Mouse (Mus musculus) gastrocnemius, postnatal 25 days (tissue): Measurements from ENCODE around the gene Gm10721. TPM values are rescaled to one million over a fixed set of nuclear protein-coding genes. Genes with fewer than 3 reads are reported as not detected.
A peak's percentile ranks its signal among the peaks of the same experiment; 100 is the strongest.
"Not testable (repeated sequence)": the region's sequence is repeated elsewhere in the genome, so short reads cannot be mapped to it uniquely, and the experiment has no call there.

Experiments used
- DNase-seq: peaks from one replicate; pipeline ENCODE4 v3.0.0; 2022
- long read RNA-seq, 2 experiments: library from polyadenylated mRNA; stranded (forward); transcript quantifications; one replicate each; pipeline ENCODE4 v2.0.0; 2021
- total RNA-seq, 2 experiments: library from RNA; stranded (reverse); gene quantifications; 1 replicate in 1 of 2; 2 replicates in 1 of 2; pipeline ENCODE4 v1.2.3; 2021

Gm10721 gene
- not detected for total RNA-seq
- long read RNA-seq, experiment 1: 0 reads
- long read RNA-seq, experiment 2: 0 reads

DNA sequence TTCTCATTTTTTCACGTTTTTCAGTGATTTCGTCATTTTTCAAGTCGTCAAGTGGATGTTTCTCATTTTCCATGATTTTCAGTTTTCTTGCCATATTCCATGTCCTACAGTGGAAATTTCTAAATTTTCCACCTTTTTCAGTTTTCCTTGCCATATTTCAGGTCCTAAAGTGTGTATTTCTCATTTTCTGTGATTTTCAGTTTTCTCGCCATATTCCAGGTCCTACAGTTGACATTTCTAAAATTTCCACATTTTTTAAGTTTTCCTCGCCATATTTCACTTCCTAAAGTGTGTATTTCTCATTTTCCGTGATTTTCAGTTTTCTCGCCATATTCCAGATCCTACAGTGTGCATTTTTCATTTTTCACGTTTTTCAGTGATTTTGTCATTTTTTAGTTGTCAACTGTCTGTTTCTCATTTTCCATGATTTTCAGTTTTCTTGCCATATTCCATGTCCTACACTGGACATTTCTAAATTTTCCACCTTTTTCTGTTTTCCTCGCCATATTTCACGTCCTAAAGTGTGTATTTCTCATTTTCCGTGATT is at the start of gene Gm10721:
Gene Gm10721, plus strand, starts transcription at position 408 of the 547 bp plus-strand sequence.
- not testable (repeated sequence) for DNase-seq

DNA sequence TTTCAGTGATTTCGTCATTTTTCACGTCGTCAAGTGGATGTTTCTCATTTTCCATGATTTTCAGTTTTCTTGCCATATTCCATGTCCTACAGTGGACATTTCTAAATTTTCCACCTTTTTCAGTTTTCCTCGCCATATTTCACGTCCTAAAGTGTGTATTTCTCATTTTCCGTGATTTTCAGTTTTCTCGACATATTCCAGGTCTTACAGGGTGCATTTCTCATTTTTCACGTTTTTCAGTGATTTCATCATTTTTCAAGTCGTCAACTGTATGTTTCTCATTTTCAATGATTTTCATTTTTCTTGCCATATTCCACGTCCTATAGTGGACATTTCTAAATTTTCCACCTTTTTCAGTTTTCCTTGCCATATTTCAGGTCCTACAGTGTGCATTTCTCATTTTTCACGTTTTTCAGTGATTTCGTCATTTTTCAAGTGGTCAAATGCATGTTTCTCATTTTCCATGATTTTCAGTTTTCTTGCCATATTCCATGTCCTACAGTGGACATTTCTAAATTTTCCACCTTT is 12.4 kb upstream of the Gm10721 start, which contains the start of gene Gm10722:
Gene Gm10722, plus strand, starts transcription at position 478 of the 528 bp plus-strand sequence.
- DNase-seq: peak; percentile 30

DNA sequence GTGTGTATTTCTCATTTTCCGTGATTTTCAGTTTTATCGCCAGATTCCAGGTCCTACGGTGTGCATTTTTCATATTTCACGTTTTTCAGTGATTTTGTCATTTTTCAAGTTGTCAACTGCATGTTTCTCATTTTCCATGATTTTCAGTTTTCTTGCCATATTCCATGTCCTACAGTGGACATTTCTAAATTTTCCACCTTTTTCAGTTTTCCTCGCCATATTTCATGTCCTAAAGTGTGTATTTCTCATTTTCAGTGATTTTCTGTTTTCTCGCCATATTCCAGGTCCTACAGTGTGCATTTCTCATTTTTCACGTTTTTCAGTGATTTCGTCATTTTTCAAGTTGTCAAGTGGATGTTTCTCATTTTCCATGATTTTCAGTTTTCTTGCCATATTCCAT is 11.9 kb upstream of the Gm10721 start:
- not testable (repeated sequence) for DNase-seq

DNA sequence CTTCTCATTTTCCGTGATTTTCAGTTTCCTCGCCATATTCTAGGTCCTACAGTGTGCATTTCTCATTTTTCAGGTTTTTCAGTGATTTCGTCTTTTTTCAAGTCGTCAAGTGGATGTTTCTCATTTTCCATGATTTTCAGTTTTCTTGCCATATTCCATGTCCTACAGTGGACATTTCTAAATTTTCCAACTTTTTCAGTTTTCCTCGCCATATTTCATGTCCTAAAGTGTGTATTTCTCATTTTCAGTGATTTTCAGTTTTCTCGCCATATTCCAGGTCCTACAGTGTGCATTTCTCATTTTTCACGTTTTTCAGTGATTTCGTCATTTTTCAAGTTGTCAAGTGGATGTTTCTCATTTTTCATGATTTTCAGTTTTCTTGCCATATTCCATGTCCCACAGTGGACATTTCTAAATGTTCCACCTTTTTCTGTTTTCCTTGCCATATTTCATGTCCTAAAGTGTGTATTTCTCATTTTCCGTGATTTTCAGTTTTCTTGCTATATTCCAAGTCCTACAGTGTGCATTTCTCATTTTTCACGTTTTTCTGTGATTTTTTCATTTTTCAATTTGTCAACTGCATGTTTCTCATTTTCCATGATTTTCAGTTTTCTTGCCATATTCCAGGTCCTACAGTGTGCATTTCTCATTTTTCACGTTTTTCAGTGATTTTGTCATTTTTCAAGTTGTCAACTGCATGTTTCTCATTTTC is 10.8 kb upstream of the Gm10721 start:
- peak; percentile 91 for DNase-seq

DNA sequence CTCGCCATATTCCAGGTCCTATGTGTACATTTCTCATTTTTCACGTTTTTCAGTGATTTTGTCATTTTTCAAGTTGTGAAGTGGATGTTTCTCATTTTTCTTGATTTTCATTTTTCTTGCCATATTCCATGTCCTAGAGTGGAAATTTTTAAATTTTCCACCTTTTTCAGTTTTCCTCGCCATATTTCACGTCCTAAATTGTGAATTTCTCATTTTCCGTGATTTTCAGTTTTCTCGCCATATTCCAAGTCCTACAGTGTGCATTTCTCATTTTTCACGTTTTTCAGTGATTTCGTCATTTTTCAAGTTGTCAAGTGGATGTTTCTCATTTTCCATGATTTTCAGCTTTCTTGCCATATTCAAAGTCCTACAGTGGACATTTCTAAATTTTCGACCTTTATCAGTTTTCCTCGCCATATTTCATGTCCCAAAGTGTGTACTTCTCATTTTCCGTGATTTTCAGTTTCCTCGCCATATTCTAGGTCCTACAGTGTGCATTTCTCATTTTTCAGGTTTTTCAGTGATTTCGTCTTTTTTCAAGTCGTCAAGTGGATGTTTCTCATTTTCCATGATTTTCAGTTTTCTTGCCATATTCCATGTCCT is 10.0 kb upstream of the Gm10721 start, which contains the start of gene Gm11168:
Gene Gm11168, plus strand, starts transcription at position 553 of the 603 bp plus-strand sequence.
- not testable (repeated sequence) for DNase-seq

DNA sequence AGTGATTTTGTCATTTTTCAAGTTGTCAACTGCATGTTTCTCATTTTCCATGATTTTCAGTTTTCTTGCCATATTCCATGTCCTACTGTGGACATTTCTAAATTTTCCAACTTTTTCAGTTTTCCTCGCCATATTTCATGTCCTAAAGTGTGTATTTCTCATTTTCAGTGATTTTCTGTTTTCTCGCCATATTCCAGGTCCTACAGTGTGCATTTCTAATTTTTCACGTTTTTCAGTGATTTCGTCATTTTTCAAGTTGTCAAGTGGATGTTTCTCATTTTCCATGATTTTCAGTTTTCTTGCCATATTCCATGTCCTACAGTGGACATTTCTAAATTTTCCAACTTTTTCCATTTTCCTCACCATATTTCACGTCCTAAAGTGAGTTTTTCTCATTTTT is 6.8 kb upstream of the Gm10721 start:
- not testable (repeated sequence) for DNase-seq

DNA sequence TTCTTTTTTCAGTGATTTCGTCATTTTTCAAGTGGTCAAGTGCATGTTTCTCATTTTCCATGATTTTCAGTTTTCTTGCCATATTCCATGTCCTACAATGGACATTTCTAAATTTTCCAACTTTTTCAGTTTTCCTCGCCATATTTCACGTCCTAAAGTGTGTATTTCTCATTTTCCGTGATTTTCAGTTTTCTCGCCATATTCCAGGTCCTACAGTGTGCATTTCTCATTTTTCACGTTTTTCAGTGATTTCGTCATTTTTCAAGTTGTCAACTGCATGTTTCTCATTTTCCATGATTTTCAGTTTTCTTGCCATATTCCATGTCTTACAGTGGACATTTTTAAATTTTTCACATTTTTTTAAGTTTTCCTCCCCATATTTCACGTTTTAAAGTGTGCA is 6.3 kb upstream of the Gm10721 start:
- DNase-seq: not testable (repeated sequence)

DNA sequence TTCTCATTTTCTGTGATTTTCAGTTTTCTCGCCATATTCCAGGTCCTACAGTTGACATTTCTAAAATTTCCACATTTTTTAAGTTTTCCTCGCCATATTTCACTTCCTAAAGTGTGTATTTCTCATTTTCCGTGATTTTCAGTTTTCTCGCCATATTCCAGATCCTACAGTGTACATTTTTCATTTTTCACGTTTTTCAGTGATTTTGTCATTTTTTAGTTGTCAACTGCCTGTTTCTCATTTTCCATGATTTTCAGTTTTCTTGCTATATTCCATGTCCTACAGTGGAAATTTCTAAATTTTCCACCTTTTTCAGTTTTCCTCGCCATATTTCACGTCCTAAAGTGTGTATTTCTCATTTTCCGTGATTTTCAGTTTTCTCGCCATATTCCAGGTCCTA is 5.7 kb upstream of the Gm10721 start:
- DNase-seq: not testable (repeated sequence)

DNA sequence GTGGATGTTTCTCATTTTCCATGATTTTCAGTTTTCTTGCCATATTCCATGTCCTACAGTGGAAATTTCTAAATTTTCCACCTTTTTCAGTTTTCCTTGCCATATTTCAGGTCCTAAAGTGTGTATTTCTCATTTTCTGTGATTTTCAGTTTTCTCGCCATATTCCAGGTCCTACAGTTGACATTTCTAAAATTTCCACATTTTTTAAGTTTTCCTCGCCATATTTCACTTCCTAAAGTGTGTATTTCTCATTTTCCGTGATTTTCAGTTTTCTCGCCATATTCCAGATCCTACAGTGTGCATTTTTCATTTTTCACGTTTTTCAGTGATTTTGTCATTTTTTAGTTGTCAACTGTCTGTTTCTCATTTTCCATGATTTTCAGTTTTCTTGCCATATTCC is 3.6 kb upstream of the Gm10721 start:
- DNase-seq: not testable (repeated sequence)

DNA sequence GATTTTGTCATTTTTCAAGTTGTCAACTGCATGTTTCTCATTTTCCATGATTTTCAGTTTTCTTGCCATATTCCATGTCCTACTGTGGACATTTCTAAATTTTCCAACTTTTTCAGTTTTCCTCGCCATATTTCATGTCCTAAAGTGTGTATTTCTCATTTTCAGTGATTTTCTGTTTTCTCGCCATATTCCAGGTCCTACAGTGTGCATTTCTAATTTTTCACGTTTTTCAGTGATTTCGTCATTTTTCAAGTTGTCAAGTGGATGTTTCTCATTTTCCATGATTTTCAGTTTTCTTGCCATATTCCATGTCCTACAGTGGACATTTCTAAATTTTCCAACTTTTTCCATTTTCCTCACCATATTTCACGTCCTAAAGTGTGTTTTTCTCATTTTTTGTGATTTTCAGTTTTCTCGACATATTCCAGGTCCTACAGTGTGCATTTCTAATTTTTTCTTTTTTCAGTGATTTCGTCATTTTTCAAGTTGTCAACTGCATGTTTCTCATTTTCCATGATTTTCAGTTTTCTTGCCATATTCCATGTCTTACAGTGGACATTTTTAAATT is 802 bp upstream of the Gm10721 start:
- not testable (repeated sequence) for DNase-seq

DNA sequence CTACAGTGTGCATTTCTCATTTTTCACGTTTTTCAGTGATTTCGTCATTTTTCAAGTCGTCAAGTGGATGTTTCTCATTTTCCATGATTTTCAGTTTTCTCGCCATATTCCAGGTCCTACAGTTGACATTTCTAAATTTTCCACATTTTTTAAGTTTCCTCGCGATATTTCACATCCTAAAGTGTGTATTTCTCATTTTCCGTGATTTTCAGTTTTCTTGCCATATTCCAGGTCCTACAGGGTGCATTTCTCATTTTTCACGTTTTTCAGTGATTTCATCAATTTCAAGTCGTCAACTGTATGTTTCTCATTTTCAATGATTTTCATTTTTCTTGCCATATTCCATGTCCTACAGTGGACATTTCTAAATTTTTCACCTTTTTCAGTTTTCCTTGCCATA is 2.4 kb downstream of the Gm10721 start, which contains the start of gene Gm10720:
Gene Gm10720, plus strand, starts transcription at position 301 of the 400 bp plus-strand sequence.
- not testable (repeated sequence) for DNase-seq

DNA sequence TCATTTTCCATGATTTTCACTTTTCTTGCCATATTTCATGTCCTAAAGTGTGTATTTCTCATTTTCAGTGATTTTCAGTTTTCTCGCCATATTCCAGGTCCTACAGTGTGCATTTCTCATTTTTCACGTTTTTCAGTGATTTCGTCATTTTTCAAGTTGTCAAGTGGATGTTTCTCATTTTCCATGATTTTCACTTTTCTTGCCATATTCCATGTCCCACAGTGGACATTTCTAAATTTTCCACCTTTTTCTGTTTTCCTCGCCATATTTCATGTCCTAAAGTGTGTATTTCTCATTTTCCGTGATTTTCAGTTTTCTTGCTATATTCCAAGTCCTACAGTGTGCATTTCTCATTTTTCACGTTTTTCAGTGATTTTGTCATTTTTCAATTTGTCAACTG is 3.0 kb downstream of the Gm10721 start:
- DNase-seq: not testable (repeated sequence)

DNA sequence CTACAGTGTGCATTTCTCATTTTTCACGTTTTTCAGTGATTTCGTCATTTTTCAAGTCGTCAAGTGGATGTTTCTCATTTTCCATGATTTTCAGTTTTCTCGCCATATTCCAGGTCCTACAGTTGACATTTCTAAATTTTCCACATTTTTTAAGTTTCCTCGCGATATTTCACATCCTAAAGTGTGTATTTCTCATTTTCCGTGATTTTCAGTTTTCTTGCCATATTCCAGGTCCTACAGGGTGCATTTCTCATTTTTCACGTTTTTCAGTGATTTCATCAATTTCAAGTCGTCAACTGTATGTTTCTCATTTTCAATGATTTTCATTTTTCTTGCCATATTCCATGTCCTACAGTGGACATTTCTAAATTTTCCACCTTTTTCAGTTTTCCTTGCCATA is 4.2 kb downstream of the Gm10721 start, which contains the start of gene Gm10719:
Gene Gm10719, plus strand, starts transcription at position 301 of the 400 bp plus-strand sequence.
- DNase-seq: not testable (repeated sequence)

DNA sequence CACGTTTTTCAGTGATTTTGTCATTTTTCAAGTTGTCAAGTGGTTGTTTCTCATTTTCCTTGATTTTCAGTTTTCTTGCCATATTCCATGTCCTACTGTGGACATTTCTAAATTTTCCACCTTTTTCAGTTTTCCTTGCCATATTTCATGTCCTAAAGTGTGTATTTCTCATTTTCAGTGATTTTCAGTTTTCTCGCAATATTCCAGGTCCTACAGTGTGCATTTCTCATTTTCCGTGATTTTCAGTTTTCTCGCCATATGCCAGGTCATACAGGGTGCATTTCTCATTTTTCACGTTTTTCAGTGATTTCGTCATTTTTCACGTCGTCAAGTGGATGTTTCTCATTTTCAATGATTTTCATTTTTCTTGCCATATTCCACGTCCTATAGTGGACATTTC is 6.0 kb downstream of the Gm10721 start:
- DNase-seq: peak; percentile 97

DNA sequence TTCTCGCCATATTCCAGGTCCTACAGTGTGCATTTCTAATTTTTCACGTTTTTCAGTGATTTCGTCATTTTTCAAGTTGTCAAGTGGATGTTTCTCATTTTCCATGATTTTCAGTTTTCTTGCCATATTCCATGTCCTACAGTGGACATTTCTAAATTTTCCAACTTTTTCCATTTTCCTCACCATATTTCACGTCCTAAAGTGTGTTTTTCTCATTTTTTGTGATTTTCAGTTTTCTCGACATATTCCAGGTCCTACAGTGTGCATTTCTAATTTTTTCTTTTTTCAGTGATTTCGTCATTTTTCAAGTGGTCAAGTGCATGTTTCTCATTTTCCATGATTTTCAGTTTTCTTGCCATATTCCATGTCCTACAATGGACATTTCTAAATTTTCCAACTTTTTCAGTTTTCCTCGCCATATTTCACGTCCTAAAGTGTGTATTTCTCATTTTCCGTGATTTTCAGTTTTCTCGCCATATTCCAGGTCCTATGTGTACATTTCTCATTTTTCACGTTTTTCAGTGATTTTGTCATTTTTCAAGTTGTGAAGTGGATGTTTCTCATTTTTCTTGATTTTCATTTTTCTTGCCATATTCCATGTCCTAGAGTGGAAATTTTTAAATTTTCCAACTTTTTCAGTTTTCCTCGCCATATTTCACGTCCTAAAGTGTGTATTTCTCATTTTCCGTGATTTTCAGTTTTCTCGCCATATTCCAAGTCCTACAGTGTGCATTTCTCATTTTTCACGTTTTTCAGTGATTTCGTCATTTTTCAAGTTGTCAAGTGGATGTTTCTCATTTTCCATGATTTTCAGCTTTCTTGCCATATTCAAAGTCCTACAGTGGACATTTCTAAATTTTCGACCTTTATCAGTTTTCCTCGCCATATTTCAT is 7.1 kb downstream of the Gm10721 start:
- peak; percentile 69 for DNase-seq

DNA sequence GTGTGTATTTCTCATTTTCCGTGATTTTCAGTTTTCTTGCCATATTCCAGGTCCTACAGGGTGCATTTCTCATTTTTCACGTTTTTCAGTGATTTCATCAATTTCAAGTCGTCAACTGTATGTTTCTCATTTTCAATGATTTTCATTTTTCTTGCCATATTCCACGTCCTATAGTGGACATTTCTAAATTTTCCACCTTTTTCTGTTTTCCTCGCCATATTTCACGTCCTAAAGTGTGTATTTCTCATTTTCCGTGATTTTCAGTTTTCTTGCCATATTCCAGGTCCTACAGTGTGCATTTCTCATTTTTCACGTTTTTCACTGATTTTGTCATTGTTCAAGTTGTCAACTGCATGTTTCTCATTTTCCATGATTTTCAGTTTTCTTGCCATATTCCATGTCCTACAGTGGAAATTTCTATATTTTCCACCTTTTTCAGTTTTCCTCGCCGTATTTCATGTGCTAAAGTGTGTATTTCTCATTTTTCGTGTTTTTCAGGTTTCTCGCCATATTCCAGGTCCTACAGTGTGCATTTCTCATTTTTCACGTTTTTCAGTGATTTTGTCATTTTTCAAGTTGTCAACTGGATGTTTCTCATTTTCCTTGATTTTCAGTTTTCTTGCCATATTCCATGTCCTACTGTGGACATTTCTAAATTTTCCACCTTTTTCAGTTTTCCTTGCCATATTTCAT is 9.5 kb downstream of the Gm10721 start:
- not testable (repeated sequence) for DNase-seq

DNA sequence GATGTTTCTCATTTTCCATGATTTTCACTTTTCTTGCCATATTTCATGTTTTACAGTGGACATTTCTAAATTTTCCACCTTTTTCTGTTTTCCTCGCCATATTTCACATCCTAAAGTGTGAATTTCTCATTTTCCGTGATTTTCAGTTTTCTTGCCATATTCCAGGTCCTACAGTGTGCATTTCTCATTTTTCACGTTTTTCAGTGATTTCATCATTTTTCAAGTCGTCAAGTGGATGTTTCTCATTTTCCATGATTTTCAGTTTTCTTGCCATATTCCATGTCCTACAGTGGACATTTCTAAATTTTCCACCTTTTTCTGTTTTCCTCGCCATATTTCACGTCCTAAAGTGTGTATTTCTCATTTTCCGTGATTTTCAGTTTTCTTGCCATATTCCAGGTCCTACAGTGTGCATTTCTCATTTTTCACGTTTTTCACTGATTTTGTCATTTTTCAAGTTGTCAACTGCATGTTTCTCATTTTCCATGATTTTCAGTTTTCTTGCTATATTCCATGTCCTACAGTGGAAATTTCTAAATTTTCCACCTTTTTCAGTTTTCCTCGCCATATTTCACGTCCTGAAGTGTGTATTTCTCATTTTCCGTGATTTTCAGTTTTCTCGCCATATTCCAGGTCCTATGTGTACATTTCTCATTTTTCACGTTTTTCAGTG is 10.5 kb downstream of the Gm10721 start, which contains the start of gene Gm10718:
Gene Gm10718, plus strand, starts transcription at position 236 of the 673 bp plus-strand sequence.
- peak; percentile 15 for DNase-seq

DNA sequence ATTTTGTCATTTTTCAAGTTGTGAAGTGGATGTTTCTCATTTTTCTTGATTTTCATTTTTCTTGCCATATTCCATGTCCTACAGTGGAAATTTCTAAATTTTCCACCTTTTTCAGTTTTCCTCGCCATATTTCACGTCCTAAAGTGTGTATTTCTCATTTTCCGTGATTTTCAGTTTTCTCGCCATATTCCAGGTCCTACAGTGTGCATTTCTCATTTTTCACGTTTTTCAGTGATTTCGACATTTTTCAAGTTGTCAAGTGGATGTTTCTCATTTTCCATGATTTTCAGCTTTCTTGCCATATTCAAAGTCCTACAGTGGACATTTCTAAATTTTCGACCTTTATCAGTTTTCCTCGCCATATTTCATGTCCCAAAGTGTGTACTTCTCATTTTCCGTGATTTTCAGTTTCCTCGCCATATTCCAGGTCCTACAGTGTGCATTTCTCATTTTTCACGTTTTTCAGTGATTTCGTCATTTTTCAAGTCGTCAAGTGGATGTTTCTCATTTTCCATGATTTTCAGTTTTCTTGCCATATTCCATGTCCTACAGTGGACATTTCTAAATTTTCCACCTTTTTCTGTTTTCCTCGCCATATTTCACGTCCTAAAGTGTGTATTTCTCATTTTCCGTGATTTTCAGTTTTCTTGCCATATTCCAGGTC is 11.2 kb downstream of the Gm10721 start:
- DNase-seq: not testable (repeated sequence)

DNA sequence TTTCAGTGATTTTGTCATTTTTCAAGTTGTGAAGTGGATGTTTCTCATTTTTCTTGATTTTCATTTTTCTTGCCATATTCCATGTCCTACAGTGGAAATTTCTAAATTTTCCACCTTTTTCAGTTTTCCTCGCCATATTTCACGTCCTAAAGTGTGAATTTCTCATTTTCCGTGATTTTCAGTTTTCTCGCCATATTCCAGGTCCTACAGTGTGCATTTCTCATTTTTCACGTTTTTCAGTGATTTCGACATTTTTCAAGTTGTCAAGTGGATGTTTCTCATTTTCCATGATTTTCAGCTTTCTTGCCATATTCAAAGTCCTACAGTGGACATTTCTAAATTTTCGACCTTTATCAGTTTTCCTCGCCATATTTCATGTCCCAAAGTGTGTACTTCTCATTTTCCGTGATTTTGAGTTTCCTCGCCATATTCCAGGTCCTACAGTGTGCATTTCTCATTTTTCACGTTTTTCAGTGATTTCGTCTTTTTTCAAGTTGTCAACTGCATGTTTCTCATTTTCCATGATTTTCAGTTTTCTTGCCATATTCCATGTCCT is 12.1 kb downstream of the Gm10721 start, which contains the start of gene Gm10717:
Gene Gm10717, plus strand, starts transcription at position 506 of the 556 bp plus-strand sequence.
- not testable (repeated sequence) for DNase-seq
